Mouse (Mus musculus) limb, embryonic 15.5 days (tissue): ENCODE measurements around the gene Txn2. TPM values are rescaled to one million over a fixed set of nuclear protein-coding genes. Genes with fewer than 3 reads are reported as not detected.

ENCODE experiments used
- ATAC-seq: fragments of 200-750 bp; cut with Nextera tagmentation; 2 replicates; pipeline ENCODE4 v1.8.0; 2017; ENCODE audit warnings: low read depth, moderate TSS enrichment; ENCODE audit not compliant: insufficient number of reproducible peaks, low FRiP score, low TSS enrichment
- H3K27ac ChIP-seq: fragments of 300-500 bp; sonication (generic); 2 replicates; pipeline ENCODE4 v1.5.1; 2015; ENCODE audit warnings: moderate library complexity, mild to moderate bottlenecking, inconsistent platforms
- H3K27me3 ChIP-seq: fragments of 300-500 bp; sonication (generic); 2 replicates; pipeline ENCODE4 v1.6.1; 2015; ENCODE audit warnings: inconsistent platforms
- H3K36me3 ChIP-seq: fragments of 300-500 bp; sonication (generic); 2 replicates; pipeline ENCODE4 v1.6.1; 2015; ENCODE audit warnings: inconsistent platforms
- H3K4me1 ChIP-seq: fragments of 300-500 bp; sonication (generic); 2 replicates; pipeline ENCODE4 v1.6.1; 2015; ENCODE audit warnings: inconsistent platforms
- H3K4me2 ChIP-seq: fragments of 300-500 bp; sonication (generic); 2 replicates; pipeline ENCODE4 v1.6.1; 2015; ENCODE audit warnings: mild to moderate bottlenecking, inconsistent platforms
- H3K4me3 ChIP-seq: fragments of 300-500 bp; sonication (generic); 2 replicates; pipeline ENCODE4 v1.5.1; 2015; ENCODE audit warnings: mild to moderate bottlenecking, inconsistent platforms
- H3K9ac ChIP-seq: fragments of 300-500 bp; sonication (generic); 2 replicates; pipeline ENCODE4 v1.6.1; 2015; ENCODE audit warnings: inconsistent platforms
- H3K9me3 ChIP-seq: fragments of 300-500 bp; sonication (generic); 2 replicates; pipeline ENCODE4 v1.6.1; 2016; ENCODE audit warnings: inconsistent platforms
- WGBS: fragments of 180-500 bp; shearing (Covaris S2); methylation state at CpG from one replicate; pipeline ENCODE4 v1.1.7; 2015; 5-methylcytosine and 5-hydroxymethylcytosine counted together
- polyA plus RNA-seq: library from polyadenylated mRNA; unstranded; fragments of >200 nt; fragmentation: Nextera tagmentation; extraction: Ambion mirVana; gene quantifications from 2 replicates; pipeline ENCODE4 v1.2.1, GENCODE M21; 2015

Gene Txn2
- polyA plus RNA-seq, 1 experiment from 2014 or later, result 231 TPM

GRCm38 (mm10) chr15:77883697-77884010 is 45.2 kb downstream of the Txn2 start:
- H3K9me3 ChIP-seq, result no peaks in the 10 kb centered on the region
- WGBS, result 68% methylated on average over 4 of the region's 4 CpGs
- H3K9ac ChIP-seq, result no peak overlapping the region
- H3K27ac ChIP-seq, result peak overlapping the region; percentile 69; the same call in 1 of the 2 replicates
- H3K4me1 ChIP-seq, result peaks cover 25% of the 10 kb centered on the region
- no peaks in the 10 kb centered on the region for H3K36me3 ChIP-seq
- H3K4me3 ChIP-seq, result no peak overlapping the region
- no peak for ATAC-seq
- no peak overlapping the region for H3K4me2 ChIP-seq
- H3K27me3 ChIP-seq, result no peaks in the 10 kb centered on the region

- no peak overlapping the region for H3K9ac ChIP-seq
- peak; percentile 46; the same call in 1 of the 2 replicates for ATAC-seq
- peak overlapping the region; percentile 69 for H3K27ac ChIP-seq
- H3K4me2 ChIP-seq, result 0 out of 2 replicates have a peak overlapping the region, but pooled peaks have one; percentile 17
- H3K36me3 ChIP-seq, result no peaks in the 10 kb centered on the region
- H3K4me1 ChIP-seq, result peaks cover 25% of the 10 kb centered on the region
- H3K9me3 ChIP-seq, result no peaks in the 10 kb centered on the region
- H3K4me3 ChIP-seq, result no peak overlapping the region
- no peaks in the 10 kb centered on the region for H3K27me3 ChIP-seq
- 18% methylated on average over 15 of the region's 17 CpGs for WGBS
These were observed 45.8 kb downstream of the Txn2 start for GRCm38 (mm10) chr15:77882797-77883696.

GRCm38 (mm10) chr15:77882297-77882696 is 46.5 kb downstream of the Txn2 start:
- Histone ChIP-seq H3K27ac (peak overlapping the region; percentile 69), H3K27me3 (no peaks in the 10 kb centered on the region), H3K4me3 (no peak overlapping the region), H3K4me1 (peaks cover 25% of the 10 kb centered on the region), H3K4me2 (no peak overlapping the region), H3K36me3 (no peaks in the 10 kb centered on the region), H3K9me3 (no peaks in the 10 kb centered on the region), H3K9ac (no peak overlapping the region)
- ATAC-seq, result no peak
- WGBS, result 53% methylated on average over 6 of the region's 6 CpGs

GRCm38 (mm10) chr15:77881698-77882097 is 47.1 kb downstream of the Txn2 start:
- Histone ChIP-seq H3K9ac (no peak overlapping the region), H3K4me1 (peaks cover 25% of the 10 kb centered on the region), H3K27me3 (no peaks in the 10 kb centered on the region), H3K9me3 (no peaks in the 10 kb centered on the region), H3K27ac (no peak overlapping the region), H3K4me2 (no peak overlapping the region), H3K36me3 (no peaks in the 10 kb centered on the region), H3K4me3 (no peak overlapping the region)
- WGBS, result 20% methylated on average over 5 of the region's 5 CpGs
- ATAC-seq, result no peak

GRCm38 (mm10) chr15:77880738-77881137 is 48.1 kb downstream of the Txn2 start:
- peaks cover 25% of the 10 kb centered on the region for H3K4me1 ChIP-seq
- ATAC-seq, result no peak
- 81% methylated on average over 5 of the region's 5 CpGs for WGBS

GRCm38 (mm10) chr15:77879756-77880155 is 49.0 kb downstream of the Txn2 start:
- H3K4me1 ChIP-seq, result peaks cover 22% of the 10 kb centered on the region
- H3K36me3 ChIP-seq, result no peaks in the 10 kb centered on the region
- WGBS, result 82% methylated on average over 3 of the region's 3 CpGs
- H3K4me3 ChIP-seq, result no peak overlapping the region
- no peaks in the 10 kb centered on the region for H3K9me3 ChIP-seq
- no peak overlapping the region for H3K4me2 ChIP-seq
- no peak overlapping the region for H3K9ac ChIP-seq
- no peak overlapping the region for H3K27ac ChIP-seq
- no peaks in the 10 kb centered on the region for H3K27me3 ChIP-seq
- no peak for ATAC-seq

More at GRCm38 (mm10) chr15:77880738-77881137, 48.1 kb downstream of the Txn2 start:
- H3K4me3 ChIP-seq, result no peak overlapping the region
- no peak overlapping the region for H3K4me2 ChIP-seq
- H3K9ac ChIP-seq, result no peak overlapping the region
- no peak overlapping the region for H3K27ac ChIP-seq
- H3K9me3 ChIP-seq, result no peaks in the 10 kb centered on the region
- H3K36me3 ChIP-seq, result no peaks in the 10 kb centered on the region
- H3K27me3 ChIP-seq, result no peaks in the 10 kb centered on the region

GRCm38 (mm10) chr15:77877209-77877608 is 51.6 kb downstream of the Txn2 start:
- Histone ChIP-seq H3K4me3 (no peak overlapping the region), H3K9ac (no peak overlapping the region), H3K4me2 (no peak overlapping the region), H3K27me3 (no peaks in the 10 kb centered on the region), H3K27ac (no peak overlapping the region), H3K4me1 (peaks cover 6% of the 10 kb centered on the region), H3K36me3 (no peaks in the 10 kb centered on the region), H3K9me3 (no peaks in the 10 kb centered on the region)
- 68% methylated on average over 2 of the region's 2 CpGs for WGBS
- no peak for ATAC-seq

GRCm38 (mm10) chr15:77876716-77877115 is 52.1 kb downstream of the Txn2 start:
- Histone ChIP-seq H3K27me3 (no peaks in the 10 kb centered on the region), H3K9ac (no peak overlapping the region), H3K27ac (no peak overlapping the region), H3K36me3 (no peaks in the 10 kb centered on the region), H3K4me3 (no peak overlapping the region), H3K4me1 (peaks cover 1% of the 10 kb centered on the region; the same call in 1 of the 2 replicates), H3K4me2 (no peak overlapping the region), H3K9me3 (no peaks in the 10 kb centered on the region)
- WGBS, result 73% methylated on average over 3 of the region's 3 CpGs
- ATAC-seq, result no peak

- no peak for ATAC-seq
- H3K27ac ChIP-seq, result no peak overlapping the region
- no peak overlapping the region for H3K4me3 ChIP-seq
- no peaks in the 10 kb centered on the region for H3K9me3 ChIP-seq
- H3K4me1 ChIP-seq, result no peaks in the 10 kb centered on the region
- H3K9ac ChIP-seq, result no peak overlapping the region
- no peak overlapping the region for H3K4me2 ChIP-seq
- WGBS, result 85% methylated on average over 6 of the region's 6 CpGs
- H3K27me3 ChIP-seq, result no peaks in the 10 kb centered on the region
- H3K36me3 ChIP-seq, result no peaks in the 10 kb centered on the region
These were observed 52.9 kb downstream of the Txn2 start for GRCm38 (mm10) chr15:77875953-77876352.

GRCm38 (mm10) chr15:77874807-77875206 is 54.0 kb downstream of the Txn2 start:
- Histone ChIP-seq H3K4me1 (no peaks in the 10 kb centered on the region), H3K27ac (no peak overlapping the region), H3K27me3 (no peaks in the 10 kb centered on the region), H3K9ac (no peak overlapping the region), H3K9me3 (no peaks in the 10 kb centered on the region), H3K4me2 (no peak overlapping the region), H3K36me3 (no peaks in the 10 kb centered on the region), H3K4me3 (no peak overlapping the region)
- no peak for ATAC-seq
- 89% methylated on average over 9 of the region's 9 CpGs for WGBS

GRCm38 (mm10) chr15:77874310-77874709 is 54.5 kb downstream of the Txn2 start:
- H3K27ac ChIP-seq, result no peak overlapping the region
- H3K4me1 ChIP-seq, result no peaks in the 10 kb centered on the region
- H3K4me3 ChIP-seq, result no peak overlapping the region
- no peak overlapping the region for H3K4me2 ChIP-seq
- H3K36me3 ChIP-seq, result no peaks in the 10 kb centered on the region
- 62% methylated on average over 4 of the region's 4 CpGs for WGBS
- no peak overlapping the region for H3K9ac ChIP-seq
- H3K27me3 ChIP-seq, result no peaks in the 10 kb centered on the region
- no peaks in the 10 kb centered on the region for H3K9me3 ChIP-seq
- ATAC-seq, result no peak

- WGBS, result 70% methylated on average over 2 of the region's 2 CpGs
- no peak overlapping the region for H3K4me3 ChIP-seq
- H3K36me3 ChIP-seq, result no peaks in the 10 kb centered on the region
- no peak overlapping the region for H3K27ac ChIP-seq
- no peak overlapping the region for H3K4me2 ChIP-seq
- ATAC-seq, result no peak
- H3K9me3 ChIP-seq, result no peaks in the 10 kb centered on the region
- no peak overlapping the region for H3K9ac ChIP-seq
- no peaks in the 10 kb centered on the region for H3K27me3 ChIP-seq
- H3K4me1 ChIP-seq, result no peaks in the 10 kb centered on the region
These were observed 55.2 kb downstream of the Txn2 start for GRCm38 (mm10) chr15:77873564-77873963.
